Mouse (Mus musculus): ENCODE data around the gene Rab6b.

GRCm38 (mm10) chr9:103188416-103188815, 76.8 kb downstream of the Rab6b start:
- TF ChIP-seq GATA1 (IDR thresholded peaks at IDR 0.05; ENCODE audit: borderline replicate concordance, low read length) (no peak), FLI1 (IDR thresholded peaks at IDR 0.05; ENCODE audit: low read length) (no peak)
